Comparison of ENCODE assay signal across 25 mouse cellular contexts in the genomic region with DNA sequence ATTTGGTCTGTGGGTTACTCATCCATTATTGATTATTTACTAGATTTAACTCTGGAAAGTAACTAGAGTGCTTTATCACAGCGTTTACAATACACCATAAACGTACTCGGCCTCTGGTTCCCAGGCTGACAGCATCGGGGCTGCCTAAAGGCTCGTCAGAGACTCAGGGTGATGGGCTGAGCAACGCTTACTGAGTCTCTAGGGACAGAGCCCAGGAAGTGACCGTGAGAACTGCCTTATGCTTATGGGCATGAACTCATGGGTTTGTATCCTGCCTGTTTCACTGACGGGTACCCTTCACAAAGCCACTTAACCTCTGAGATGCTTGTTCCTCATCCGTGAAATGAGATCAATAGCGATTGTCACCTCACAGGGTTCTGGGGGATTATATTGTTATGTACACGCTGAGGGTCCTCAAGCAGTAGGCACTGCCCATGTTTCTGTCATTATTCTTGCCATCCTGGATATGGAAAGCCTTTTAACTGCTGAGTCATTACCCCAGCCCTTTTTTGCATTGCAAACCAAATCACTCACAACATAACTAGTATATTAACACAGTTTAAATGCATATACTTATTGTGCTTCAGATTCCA. TPM values are rescaled to one million over a fixed set of nuclear protein-coding genes. Genes with fewer than 3 reads are reported as not detected.
DNase-seq lines count a peak whose midpoint lies in the region; ATAC-seq lines count a peak whose summit lies in the region.
"Had no signal": no experiment of that assay in that cellular context is flagged by ENCODE, and none has a peak within 500 bp of the region (broad histone marks: within the 10 kb centered on the region; RNA-seq: fewer than 3 reads in every experiment).

No protein-coding gene starts in this region.

- ATAC-seq in midbrain, embryonic 12.5 days (ENCODE audit: low FRiP score, low read depth): peak; percentile 56; the same call in 1 of the 2 replicates
- ATAC-seq in midbrain, embryonic 11.5 days (ENCODE audit: low FRiP score): no peak
- peak; percentile 66 for ATAC-seq in hindbrain, embryonic 12.5 days (ENCODE audit: low FRiP score)
- ATAC-seq in midbrain, embryonic 15.5 days (replicated peaks): peak; percentile 58
- ATAC-seq: forebrain, embryonic 15.5 days; inflammation-experienced regulatory T-cells, adult 6 months had no signal

- WGBS in midbrain, embryonic 12.5 days: 46% methylated on average over 11 of the region's 11 CpGs
- 56% methylated on average over 11 of the region's 11 CpGs for WGBS in midbrain, embryonic 11.5 days
- WGBS in hindbrain, embryonic 12.5 days: 49% methylated on average over 11 of the region's 11 CpGs
- WGBS in midbrain, embryonic 15.5 days: 29% methylated on average over 11 of the region's 11 CpGs

- no peak overlapping the region for H3K4me3 ChIP-seq in midbrain, embryonic 12.5 days
- no peak overlapping the region for H3K4me3 ChIP-seq in midbrain, embryonic 11.5 days (ENCODE audit: low read depth, low read length)
- H3K4me3 ChIP-seq in hindbrain, embryonic 12.5 days: no peak overlapping the region
- H3K4me3 ChIP-seq in midbrain, embryonic 15.5 days: no peak overlapping the region
- H3K4me3 ChIP-seq: embryonic facial prominence, embryonic 10.5 days; forebrain, embryonic 15.5 days; limb, embryonic 13.5 days; stomach, embryonic 15.5 days had no signal

- no peaks in the 10 kb centered on the region for H3K27me3 ChIP-seq in midbrain, embryonic 12.5 days
- no peaks in the 10 kb centered on the region for H3K27me3 ChIP-seq in midbrain, embryonic 11.5 days (ENCODE audit: control insufficient read depth, insufficient read depth, low read length)
- H3K27me3 ChIP-seq in hindbrain, embryonic 12.5 days: no peaks in the 10 kb centered on the region
- H3K27me3 ChIP-seq in midbrain, embryonic 15.5 days (replicated peaks): no peaks in the 10 kb centered on the region
- H3K27me3 ChIP-seq: forebrain, embryonic 15.5 days; limb, embryonic 13.5 days; stomach, embryonic 15.5 days had no signal

- no peaks in the 10 kb centered on the region for H3K9me3 ChIP-seq in midbrain, embryonic 12.5 days
- H3K9me3 ChIP-seq in midbrain, embryonic 11.5 days (ENCODE audit: control insufficient read depth, low read length): no peaks in the 10 kb centered on the region
- H3K9me3 ChIP-seq in hindbrain, embryonic 12.5 days (replicated peaks): no peaks in the 10 kb centered on the region
- no peaks in the 10 kb centered on the region for H3K9me3 ChIP-seq in midbrain, embryonic 15.5 days
- H3K9me3 ChIP-seq: embryonic facial prominence, embryonic 10.5 days; forebrain, embryonic 15.5 days; G1E; limb, embryonic 13.5 days; stomach, embryonic 15.5 days had no signal

- H3K4me2 ChIP-seq in midbrain, embryonic 12.5 days (replicated peaks): no peak overlapping the region
- H3K4me2 ChIP-seq in midbrain, embryonic 11.5 days: no peak overlapping the region
- no peak overlapping the region for H3K4me2 ChIP-seq in hindbrain, embryonic 12.5 days (replicated peaks)
- H3K4me2 ChIP-seq in midbrain, embryonic 15.5 days: no peak overlapping the region
- H3K4me2 ChIP-seq: forebrain, embryonic 15.5 days; limb, embryonic 13.5 days; stomach, embryonic 15.5 days had no signal

- no peak for DNase-seq in midbrain, embryonic 11.5 days (ENCODE audit: low spot score, missing footprints)
- DNase-seq in retina, postnatal 1 day: peak; percentile 57
- no peak for DNase-seq in adrenal gland, postnatal 36 days
- DNase-seq in gastrocnemius, postnatal 25 days: no peak
- DNase-seq: cerebellum, postnatal 14 days; heart, postnatal 10 days; kidney, adult 9 months; kidney, postnatal 4 days; right cerebral cortex, adult 18-20 months had no signal

- no peak overlapping the region for H3K9ac ChIP-seq in midbrain, embryonic 12.5 days (replicated peaks)
- no peak overlapping the region for H3K9ac ChIP-seq in midbrain, embryonic 11.5 days (ENCODE audit: low read length)
- no peak overlapping the region for H3K9ac ChIP-seq in hindbrain, embryonic 12.5 days
- no peak overlapping the region for H3K9ac ChIP-seq in midbrain, embryonic 15.5 days
- H3K9ac ChIP-seq: forebrain, embryonic 15.5 days; limb, embryonic 13.5 days; liver, embryonic 14.5 days; stomach, embryonic 15.5 days had no signal

- H3K27ac ChIP-seq in midbrain, embryonic 12.5 days (replicated peaks): no peak overlapping the region
- no peak overlapping the region for H3K27ac ChIP-seq in midbrain, embryonic 11.5 days (ENCODE audit: low read depth, low read length)
- H3K27ac ChIP-seq in hindbrain, embryonic 12.5 days: no peak overlapping the region
- no peak overlapping the region for H3K27ac ChIP-seq in midbrain, embryonic 15.5 days
- H3K27ac ChIP-seq: embryonic facial prominence, embryonic 10.5 days; forebrain, embryonic 15.5 days; limb, embryonic 13.5 days; liver, embryonic 14.5 days; stomach, embryonic 15.5 days had no signal

- no peaks in the 10 kb centered on the region; the same call in 1 of the 2 replicates for H3K4me1 ChIP-seq in midbrain, embryonic 12.5 days
- peaks cover 2% of the 10 kb centered on the region; the same call in 1 of the 2 replicates for H3K4me1 ChIP-seq in midbrain, embryonic 11.5 days (ENCODE audit: control insufficient read depth, insufficient read depth, low read length)
- no peaks in the 10 kb centered on the region; the same call in 1 of the 2 replicates for H3K4me1 ChIP-seq in hindbrain, embryonic 12.5 days
- H3K4me1 ChIP-seq in midbrain, embryonic 15.5 days: peaks cover 5% of the 10 kb centered on the region; the same call in 1 of the 2 replicates
- H3K4me1 ChIP-seq: forebrain, embryonic 15.5 days; stomach, embryonic 15.5 days had no signal

- no peaks in the 10 kb centered on the region for H3K36me3 ChIP-seq in midbrain, embryonic 12.5 days
- H3K36me3 ChIP-seq in midbrain, embryonic 11.5 days (ENCODE audit: control insufficient read depth, insufficient read depth, low read length): no peaks in the 10 kb centered on the region
- H3K36me3 ChIP-seq in hindbrain, embryonic 12.5 days: no peaks in the 10 kb centered on the region
- H3K36me3 ChIP-seq in midbrain, embryonic 15.5 days (replicated peaks): no peaks in the 10 kb centered on the region
- H3K36me3 ChIP-seq: embryonic facial prominence, embryonic 10.5 days; forebrain, embryonic 15.5 days; G1E; limb, embryonic 13.5 days; stomach, embryonic 15.5 days had no signal

RNA-seq across cellular contexts. Expression of a gene that starts 23.1 kb away (rescaled TPM):
- not detected in 2 replicates for polyA plus RNA-seq in midbrain, embryonic 12.5 days (2016; fragmentation: Nextera tagmentation; extraction: Ambion mirVana)
- polyA plus RNA-seq in midbrain, embryonic 11.5 days (2014; fragmentation: Nextera tagmentation; extraction: Ambion mirVana): not detected in 2 replicates
- not detected in 2 replicates for polyA plus RNA-seq in hindbrain, embryonic 12.5 days (2016; fragmentation: Nextera tagmentation; extraction: Ambion mirVana)
- polyA plus RNA-seq in midbrain, embryonic 15.5 days (2015; fragmentation: Nextera tagmentation; extraction: Ambion mirVana): not detected in 2 replicates
- total RNA-seq in adrenal gland, postnatal 36 days (2021): not detected
- total RNA-seq in gastrocnemius, postnatal 25 days (2021): not detected
- total RNA-seq: adrenal gland, adult 18-20 months; gastrocnemius, adult 8-10 months; heart, adult 8-10 months; heart, postnatal 10 days; layer of hippocampus, postnatal 10 days; megakaryocyte-erythroid progenitor cell, adult 5-6 weeks; neutrophil, adult 5-6 weeks had no signal
- polyA plus RNA-seq: embryonic facial prominence, embryonic 10.5 days; forebrain, embryonic 15.5 days; G1E; inflammation-experienced regulatory T-cells, adult 6 months; limb, embryonic 13.5 days; liver, embryonic 14.5 days; stomach, embryonic 15.5 days had no signal
